Mouse (Mus musculus) limb, embryonic 10.5 days (tissue): ENCODE results near the gene Ccl17. TPM values are rescaled to one million over a fixed set of nuclear protein-coding genes. Genes with fewer than 3 reads are reported as not detected.
"Not testable (repeated sequence)": the region's sequence is repeated elsewhere in the genome, so short reads cannot be mapped to it uniquely, and the experiment has no call there.

Experiments
- DNase-seq: peaks from one replicate; pipeline ENCODE4 v3.0.0-alpha.2; 2017; ENCODE audit warnings: low spot score
- H3K27ac ChIP-seq: fragments of 300-500 bp; sonication (generic); 2 replicates; pipeline ENCODE4 v1.5.1; 2016; ENCODE audit warnings: mild to moderate bottlenecking
- H3K27me3 ChIP-seq: fragments of 300-500 bp; sonication (generic); 2 replicates; pipeline ENCODE4 v1.6.1; 2016; ENCODE audit warnings: low read depth, mild to moderate bottlenecking; ENCODE audit not compliant: poor library complexity, severe bottlenecking
- H3K36me3 ChIP-seq: fragments of 300-500 bp; sonication (generic); 2 replicates; pipeline ENCODE4 v1.6.1; 2016; ENCODE audit warnings: mild to moderate bottlenecking, moderate library complexity
- H3K4me1 ChIP-seq: fragments of 300-500 bp; sonication (generic); 2 replicates; pipeline ENCODE4 v1.6.1; 2016
- H3K4me3 ChIP-seq: fragments of 300-500 bp; sonication (generic); 2 replicates; pipeline ENCODE4 v1.5.1; 2016; ENCODE audit warnings: mild to moderate bottlenecking, moderate library complexity
- H3K9me3 ChIP-seq: fragments of 300-500 bp; sonication (generic); replicated peaks from 2 replicates; pipeline ENCODE4 v1.6.1; 2016; ENCODE audit warnings: mild to moderate bottlenecking
- WGBS: fragments of 180-500 bp; shearing (Covaris S2); methylation state at CpG from one replicate; pipeline ENCODE4 v1.1.7; 2016; 5-methylcytosine and 5-hydroxymethylcytosine counted together
- polyA plus RNA-seq: library from polyadenylated mRNA; unstranded; fragments of >200 nt; fragmentation: Nextera tagmentation; extraction: Ambion mirVana; gene quantifications from 2 replicates; pipeline ENCODE4 v1.2.1, GENCODE M21; 2016

The Ccl17 gene
- polyA plus RNA-seq, 1 experiment from 2014 or later: not detected

- Histone ChIP-seq H3K4me1 (no peaks in the 10 kb centered on the region; the same call in 1 of the 2 replicates), H3K27me3 (no peaks in the 10 kb centered on the region), H3K36me3 (peaks cover 56% of the 10 kb centered on the region), H3K9me3 (no peaks in the 10 kb centered on the region), H3K4me3 (no peak overlapping the region), H3K27ac (no peak overlapping the region)
- WGBS: 87% methylated on average over 7 of the region's 7 CpGs
- DNase-seq: no peak
These were observed 10.3 kb downstream of the Ccl17 start for GRCm38 (mm10) chr8:94820553-94820952.

GRCm38 (mm10) chr8:94821381-94821780 lies 11.1 kb downstream of the Ccl17 start:
- no peak overlapping the region for H3K4me3 ChIP-seq
- H3K27ac ChIP-seq: no peak overlapping the region
- DNase-seq: no peak
- no peaks in the 10 kb centered on the region; the same call in 1 of the 2 replicates for H3K4me1 ChIP-seq
- H3K9me3 ChIP-seq: no peaks in the 10 kb centered on the region
- H3K36me3 ChIP-seq: peaks cover 65% of the 10 kb centered on the region
- 92% methylated on average over 2 of the region's 2 CpGs for WGBS
- no peaks in the 10 kb centered on the region for H3K27me3 ChIP-seq

- Histone ChIP-seq H3K27ac (no peak overlapping the region), H3K27me3 (no peaks in the 10 kb centered on the region), H3K36me3 (peaks cover 78% of the 10 kb centered on the region), H3K4me1 (no peaks in the 10 kb centered on the region; the same call in 1 of the 2 replicates), H3K4me3 (no peak overlapping the region), H3K9me3 (no peaks in the 10 kb centered on the region)
- 79% methylated on average over 23 of the region's 23 CpGs for WGBS
- peak; percentile 67 for DNase-seq
These were observed 12.6 kb downstream of the Ccl17 start for GRCm38 (mm10) chr8:94822637-94823560.

GRCm38 (mm10) chr8:94825170-94825569 lies 14.9 kb downstream of the Ccl17 start:
- H3K36me3 ChIP-seq: peaks cover 97% of the 10 kb centered on the region
- no peak overlapping the region for H3K27ac ChIP-seq
- H3K4me3 ChIP-seq: no peak overlapping the region
- no peaks in the 10 kb centered on the region; the same call in 1 of the 2 replicates for H3K4me1 ChIP-seq
- no peaks in the 10 kb centered on the region for H3K9me3 ChIP-seq
- DNase-seq: no peak
- no peaks in the 10 kb centered on the region for H3K27me3 ChIP-seq
- WGBS: 95% methylated on average over 6 of the region's 6 CpGs

- no peaks in the 10 kb centered on the region; the same call in 1 of the 2 replicates for H3K4me1 ChIP-seq
- H3K36me3 ChIP-seq: peaks cover 97% of the 10 kb centered on the region
- no peak overlapping the region for H3K4me3 ChIP-seq
- DNase-seq: no peak
- H3K27me3 ChIP-seq: no peaks in the 10 kb centered on the region
- WGBS: 94% methylated on average over 5 of the region's 5 CpGs
- no peaks in the 10 kb centered on the region for H3K9me3 ChIP-seq
- H3K27ac ChIP-seq: no peak overlapping the region
These were observed 16.0 kb downstream of the Ccl17 start for GRCm38 (mm10) chr8:94826210-94826609.

- peaks cover 93% of the 10 kb centered on the region for H3K36me3 ChIP-seq
- WGBS: 96% methylated on average over 6 of the region's 6 CpGs
These were observed 18.0 kb downstream of the Ccl17 start for GRCm38 (mm10) chr8:94828284-94828683.

GRCm38 (mm10) chr8:94833901-94834405 lies 23.7 kb downstream of the Ccl17 start:
- Histone ChIP-seq H3K4me1 (peaks cover 12% of the 10 kb centered on the region), H3K36me3 (peaks cover 42% of the 10 kb centered on the region)
- H3K4me3 ChIP-seq, DNase-seq, H3K27ac ChIP-seq, H3K27me3 ChIP-seq, H3K9me3 ChIP-seq: not testable (repeated sequence)
- 84% methylated on average over 7 of the region's 7 CpGs for WGBS

More at GRCm38 (mm10) chr8:94828284-94828683, 18.0 kb downstream of the Ccl17 start:
- no peak for DNase-seq
- H3K4me1 ChIP-seq: no peaks in the 10 kb centered on the region
- H3K9me3 ChIP-seq: no peaks in the 10 kb centered on the region
- no peaks in the 10 kb centered on the region for H3K27me3 ChIP-seq
- no peak overlapping the region for H3K27ac ChIP-seq
- H3K4me3 ChIP-seq: no peak overlapping the region

GRCm38 (mm10) chr8:94835751-94836150 lies 25.5 kb downstream of the Ccl17 start:
- not testable (repeated sequence) for H3K9me3 ChIP-seq, H3K27me3 ChIP-seq, H3K27ac ChIP-seq, DNase-seq, H3K4me3 ChIP-seq
- 98% methylated on average over 13 of the region's 13 CpGs for WGBS
- H3K36me3 ChIP-seq: peaks cover 24% of the 10 kb centered on the region
- peaks cover 12% of the 10 kb centered on the region for H3K4me1 ChIP-seq

GRCm38 (mm10) chr8:94836456-94837240 lies 26.4 kb downstream of the Ccl17 start:
- H3K4me1 ChIP-seq: peaks cover 12% of the 10 kb centered on the region
- H3K36me3 ChIP-seq: peaks cover 15% of the 10 kb centered on the region
- no peak overlapping the region for H3K27ac ChIP-seq
- no peaks in the 10 kb centered on the region for H3K9me3 ChIP-seq
- 75% methylated on average over 11 of the region's 11 CpGs for WGBS
- H3K27me3 ChIP-seq: no peaks in the 10 kb centered on the region
- H3K4me3 ChIP-seq: peak overlapping the region; percentile 95
- no peak for DNase-seq

- Histone ChIP-seq H3K4me1 (peaks cover 12% of the 10 kb centered on the region), H3K4me3 (peak within 1 kb of the TSS; percentile 95), H3K27me3 (no peaks in the 10 kb centered on the region), H3K27ac (peak within 1 kb of the TSS; percentile 93), H3K9me3 (no peaks in the 10 kb centered on the region), H3K36me3 (0 out of 2 replicates have a peak, but pooled peaks cover 8% of the 10 kb centered on the region)
- WGBS: under 1% methylated on average over 82 of the region's 82 CpGs
- DNase-seq: peak; percentile 96
These were observed 27.7 kb downstream of the Ccl17 start, which contains the start of the genes Coq9 and Ciapin1 for GRCm38 (mm10) chr8:94837662-94838574. Gene Coq9 (plus strand): TSS chr8:94838321. Gene Ciapin1 (minus strand): TSS chr8:94838358.

GRCm38 (mm10) chr8:94838600-94838999 lies 28.3 kb downstream of the Ccl17 start:
- DNase-seq: no peak
- peaks cover 12% of the 10 kb centered on the region for H3K4me1 ChIP-seq
- WGBS: under 1% methylated on average over 24 of the region's 24 CpGs
- H3K27ac ChIP-seq: peak overlapping the region; percentile 93
- peaks cover 14% of the 10 kb centered on the region; the same call in 1 of the 2 replicates for H3K36me3 ChIP-seq
- peak overlapping the region; percentile 95 for H3K4me3 ChIP-seq
- no peaks in the 10 kb centered on the region for H3K27me3 ChIP-seq
- H3K9me3 ChIP-seq: no peaks in the 10 kb centered on the region

GRCm38 (mm10) chr8:94841183-94841582 lies 30.9 kb downstream of the Ccl17 start:
- Histone ChIP-seq H3K36me3 (peaks cover 30% of the 10 kb centered on the region), H3K4me3 (no peak overlapping the region)

More at GRCm38 (mm10) chr8:94841183-94841582, 30.9 kb downstream of the Ccl17 start:
- 56% methylated on average over 2 of the region's 2 CpGs for WGBS
- Histone ChIP-seq H3K4me1 (peaks cover 12% of the 10 kb centered on the region), H3K27ac (no peak overlapping the region), H3K9me3 (no peaks in the 10 kb centered on the region), H3K27me3 (no peaks in the 10 kb centered on the region)
- DNase-seq: no peak
